Mouse (Mus musculus) CD4-positive, CD25-positive, alpha-beta regulatory T cell, adult 2 months (primary cell): ENCODE measurements around the gene Dtx4.

Experiments
- DNase-seq: peaks from one replicate; pipeline ENCODE4 v3.0.0-alpha.2; 2012; ENCODE audit warnings: low read depth, low spot score

Gene Dtx4

DNA sequence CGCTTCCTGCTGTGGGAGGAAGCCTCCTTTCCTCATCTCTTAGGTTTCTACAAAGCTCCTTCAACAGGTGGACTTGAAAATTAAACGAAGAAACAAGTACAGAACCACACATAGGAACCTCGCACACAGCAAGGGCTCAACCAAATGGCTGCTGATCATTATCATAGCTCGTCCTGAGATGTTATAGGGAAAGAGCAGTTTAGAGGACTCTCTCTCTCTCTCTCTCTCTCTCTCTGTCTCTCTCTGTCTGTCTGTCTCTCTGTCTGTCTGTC is 7.1 kb downstream of the Dtx4 start:
- DNase-seq: no peak

DNA sequence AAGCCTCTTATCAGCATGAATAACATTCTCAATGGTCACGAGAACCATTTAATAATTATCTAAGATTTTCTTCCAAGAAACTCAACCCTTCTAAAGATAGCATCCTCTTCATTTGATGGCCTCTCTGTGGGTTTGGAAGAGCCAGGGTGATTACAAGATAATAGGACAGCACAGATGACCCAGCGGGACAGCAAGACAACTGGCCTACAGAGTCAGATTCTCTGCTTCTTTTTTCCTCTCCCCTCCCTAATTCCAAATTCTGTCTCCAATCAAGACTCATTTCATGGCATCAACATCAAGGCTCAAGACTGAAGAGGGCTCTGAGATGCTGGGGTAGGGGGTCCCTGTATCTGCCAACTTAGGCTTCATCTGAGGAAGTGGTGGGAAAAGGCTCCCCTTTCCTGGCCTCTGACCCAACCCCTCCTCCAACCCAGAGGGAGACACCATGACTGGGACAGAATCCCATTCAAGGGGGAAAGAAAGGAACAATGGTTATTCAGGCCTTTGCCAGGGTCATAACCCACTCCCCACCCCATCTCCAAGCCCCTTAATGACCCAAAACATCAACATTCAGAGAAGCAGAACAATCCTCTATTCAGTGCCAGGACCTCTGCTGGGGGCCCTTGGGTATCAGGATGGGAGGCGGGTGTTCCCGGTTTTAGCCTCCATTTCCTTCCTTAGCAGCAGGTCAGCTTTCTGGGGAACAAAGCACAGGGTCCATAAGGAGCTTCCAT is 7.6 kb downstream of the Dtx4 start:
- no peak for DNase-seq

DNA sequence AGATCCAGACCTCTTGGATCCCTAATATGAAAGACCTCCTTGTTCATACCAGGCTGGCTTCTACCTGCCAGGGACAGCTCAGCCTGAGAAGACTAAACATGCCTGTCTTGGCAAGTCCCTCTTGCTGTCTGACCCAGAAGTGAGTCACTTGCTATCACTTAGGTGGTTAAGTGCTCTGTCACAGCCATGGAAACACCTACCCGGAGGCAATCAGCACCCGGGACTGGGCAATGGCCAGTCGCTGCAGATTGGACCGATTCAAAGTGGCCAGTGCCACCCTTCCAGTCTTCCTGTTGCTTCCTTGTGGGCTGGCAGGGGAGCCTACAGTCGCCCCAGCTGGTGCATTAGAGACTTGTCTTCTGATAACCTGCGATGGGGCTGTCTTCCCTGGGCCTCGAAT is 9.6 kb downstream of the Dtx4 start:
- no peak for DNase-seq

DNA sequence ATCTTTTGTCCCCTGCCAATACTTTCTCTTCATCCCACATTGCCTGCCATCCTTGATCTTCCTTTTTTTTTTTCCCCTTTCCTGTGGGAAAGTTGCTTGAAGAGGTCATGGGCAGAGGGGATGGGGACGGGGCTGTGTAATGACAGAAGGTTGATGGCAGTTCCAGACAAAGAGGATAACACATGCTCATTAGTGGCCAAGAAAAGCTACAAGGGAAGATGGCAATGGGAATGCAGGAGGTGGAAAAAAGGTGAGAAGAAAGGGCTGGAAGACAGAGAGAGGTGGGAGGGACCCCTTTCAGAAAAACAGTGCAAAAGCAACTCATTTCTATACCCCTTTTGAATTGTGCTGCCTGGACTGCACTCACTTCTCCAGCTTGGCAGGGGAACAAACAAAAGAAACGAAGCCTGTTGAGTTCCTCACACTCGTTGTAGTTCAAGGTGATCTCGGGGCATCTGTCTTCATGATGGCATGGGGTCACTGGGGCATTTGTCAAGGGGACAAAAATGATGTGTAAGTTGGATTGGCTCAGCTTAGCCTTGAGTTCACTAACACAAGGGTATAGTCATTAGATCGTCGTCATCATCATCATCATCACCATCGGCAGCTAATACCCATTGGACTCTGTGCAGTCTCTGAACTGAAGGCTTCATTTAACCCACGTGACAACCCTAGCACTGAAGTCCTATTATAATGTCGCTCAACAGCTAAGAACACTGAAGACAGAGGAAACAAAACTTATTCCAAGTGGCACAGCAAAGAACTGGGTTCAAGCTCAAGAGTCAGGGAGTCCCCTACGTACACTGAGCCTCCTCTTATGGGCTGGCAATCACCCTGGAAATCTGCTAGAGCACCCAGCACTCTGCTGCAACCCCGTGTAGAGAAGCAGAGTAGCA is 11.3 kb downstream of the Dtx4 start:
- DNase-seq: no peak

DNA sequence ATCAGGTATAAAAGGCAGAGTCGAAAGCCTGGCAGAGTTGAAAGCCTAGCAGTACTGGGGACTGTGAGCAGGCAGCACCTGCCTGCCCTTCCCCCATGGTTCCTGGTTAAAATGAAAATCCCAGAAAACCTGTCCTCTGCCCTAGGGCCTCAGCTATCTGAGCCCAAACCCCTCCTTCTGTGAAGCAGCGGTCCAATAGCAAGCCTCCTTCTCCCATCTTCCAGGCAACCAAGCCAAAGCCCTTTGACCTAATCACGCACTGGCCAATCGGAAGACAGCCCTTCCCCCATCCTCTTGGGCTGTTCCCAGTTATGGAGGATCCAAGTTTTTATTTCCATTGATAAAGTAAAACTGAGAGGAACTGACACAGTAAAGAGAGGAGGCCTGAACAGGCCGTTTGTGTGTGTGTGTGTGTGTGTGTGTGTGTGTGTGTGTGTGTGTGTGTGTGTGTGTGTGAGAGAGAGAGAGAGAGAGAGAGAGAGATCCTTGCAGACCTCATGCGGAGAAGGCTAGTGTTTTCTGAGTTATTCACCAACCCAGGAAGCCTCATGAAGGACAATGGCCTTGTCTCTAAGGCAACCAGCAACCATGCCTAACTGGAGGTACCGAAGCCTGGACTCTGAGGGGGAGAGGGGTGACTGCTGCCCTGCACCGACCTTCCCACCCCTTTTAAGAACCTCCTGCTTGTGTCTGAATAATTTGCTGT is 12.1 kb downstream of the Dtx4 start:
- DNase-seq: no peak

DNA sequence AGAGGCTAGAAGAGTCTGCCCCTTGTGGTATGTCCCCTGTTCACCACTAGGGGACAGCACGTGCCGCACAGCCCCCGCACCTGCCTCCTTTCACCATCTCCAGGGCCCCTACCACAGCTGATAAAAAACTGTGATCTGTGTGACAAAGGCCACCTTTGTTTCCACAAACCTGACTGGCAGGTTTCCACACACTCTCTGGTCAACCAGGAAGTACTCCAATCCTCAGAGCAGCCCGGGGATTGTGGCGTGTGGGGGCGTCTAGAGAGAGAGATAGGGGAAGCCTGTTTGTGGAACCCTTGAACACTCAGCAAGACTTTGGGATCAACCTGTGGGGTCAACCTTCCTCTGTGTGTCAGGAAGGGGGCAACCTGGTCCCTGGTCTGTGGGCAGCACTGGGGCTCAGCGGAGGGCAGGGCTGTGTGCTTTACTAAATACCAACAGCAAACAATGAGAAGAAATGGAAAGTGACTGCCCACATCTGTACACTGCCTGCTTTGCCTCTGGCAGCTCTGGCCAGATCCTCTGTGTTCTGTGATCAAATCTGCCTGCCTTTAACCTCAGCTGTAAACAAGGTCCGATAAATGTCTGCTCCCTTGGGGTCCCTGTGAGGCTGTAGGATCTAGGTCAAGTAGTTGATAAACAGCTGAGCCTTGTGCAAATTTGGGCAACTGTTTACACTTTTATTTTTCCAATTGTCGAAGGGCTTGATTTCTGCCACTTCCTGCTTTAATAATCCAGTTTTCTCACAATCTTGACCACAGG is 12.9 kb downstream of the Dtx4 start:
- peak; percentile 77 for DNase-seq

DNA sequence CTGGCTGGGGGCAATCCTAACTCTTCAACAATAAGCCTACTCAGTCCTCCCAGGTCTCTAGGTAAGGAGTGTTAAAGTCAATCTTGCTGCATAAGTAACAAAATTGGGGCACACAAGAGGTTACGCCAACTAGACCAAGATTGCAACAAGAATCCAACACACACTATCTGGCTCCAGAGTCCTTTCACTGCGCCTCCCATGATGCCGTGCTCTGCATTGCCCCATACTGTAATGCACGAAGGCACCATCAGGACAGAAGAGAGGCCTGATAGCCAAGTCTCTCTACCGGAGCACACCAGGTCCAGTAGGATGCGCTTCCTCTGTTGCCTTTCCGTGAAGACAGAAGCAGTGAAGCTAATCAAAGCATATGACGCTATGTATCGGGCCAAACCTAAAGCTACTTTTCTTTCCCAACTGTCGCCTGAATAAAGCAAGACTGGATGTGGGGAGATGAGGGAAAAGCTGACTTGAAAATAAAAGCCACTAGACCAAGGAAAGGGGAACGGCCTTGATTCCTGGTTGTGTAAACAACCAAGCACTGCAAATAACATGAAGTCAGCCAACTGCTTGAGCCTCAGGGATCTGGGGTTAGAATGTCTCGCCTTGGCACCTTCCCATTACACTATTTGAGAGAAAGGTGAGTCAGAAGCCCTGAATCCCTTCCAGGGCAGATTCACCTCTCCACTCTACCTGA is 13.6 kb downstream of the Dtx4 start:
- no peak for DNase-seq

DNA sequence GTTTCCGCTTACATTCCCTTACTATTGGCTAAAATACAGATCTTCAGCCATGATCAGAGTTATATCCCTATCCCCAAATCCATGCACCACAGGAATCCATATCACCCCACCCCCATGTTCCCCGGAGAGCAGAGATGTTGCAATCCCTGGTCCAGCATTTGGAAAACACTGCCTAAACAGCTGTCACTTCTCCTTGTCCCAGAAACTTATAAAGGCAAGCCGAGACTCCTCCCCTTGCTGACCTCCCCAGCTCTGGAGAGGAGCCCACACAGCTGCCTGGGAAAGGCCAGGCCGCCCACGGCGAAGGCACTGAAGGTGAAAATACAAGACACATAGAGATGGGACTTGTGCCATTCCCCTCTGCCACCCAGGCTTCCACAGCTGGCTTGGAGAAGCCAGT is 14.4 kb downstream of the Dtx4 start:
- no peak for DNase-seq

DNA sequence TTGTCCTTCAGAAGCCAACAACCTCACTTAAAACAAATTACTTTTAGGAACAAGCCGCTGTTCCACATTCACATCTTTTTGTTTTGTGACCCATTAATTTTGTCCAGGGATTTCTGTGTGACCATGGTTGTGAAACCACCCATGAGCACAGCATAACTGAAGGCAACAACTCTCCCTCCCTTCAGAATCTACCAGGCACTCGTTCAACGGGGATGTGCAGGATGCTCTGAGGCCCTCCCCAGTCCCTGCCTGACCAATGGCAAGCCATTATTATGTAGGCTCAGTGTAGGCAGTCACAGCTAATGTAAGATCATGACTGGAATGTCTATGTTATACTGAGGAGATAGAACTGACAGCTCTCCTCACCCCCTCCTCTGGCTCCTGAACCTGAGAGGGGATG is 15.6 kb downstream of the Dtx4 start:
- DNase-seq: no peak

DNA sequence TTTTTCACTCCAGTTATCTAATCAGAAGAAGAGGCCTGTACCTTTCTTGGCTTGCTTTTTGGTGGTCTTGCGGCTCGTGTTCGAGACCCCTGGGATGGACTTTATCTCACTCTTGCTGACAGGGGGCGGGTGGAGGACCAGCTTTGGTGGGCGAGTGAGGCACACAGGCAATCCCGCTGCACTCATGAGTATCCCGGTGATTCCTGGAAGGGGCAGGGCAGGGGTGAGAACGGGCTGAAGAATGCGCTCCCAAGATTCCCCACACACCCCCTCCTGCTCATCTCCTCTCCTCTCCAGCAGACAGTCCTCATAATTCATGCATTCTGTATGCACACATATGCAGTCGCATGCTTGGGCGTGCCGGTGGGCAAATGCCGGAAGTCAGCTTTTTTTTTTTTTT is 16.0 kb downstream of the Dtx4 start:
- DNase-seq: no peak

DNA sequence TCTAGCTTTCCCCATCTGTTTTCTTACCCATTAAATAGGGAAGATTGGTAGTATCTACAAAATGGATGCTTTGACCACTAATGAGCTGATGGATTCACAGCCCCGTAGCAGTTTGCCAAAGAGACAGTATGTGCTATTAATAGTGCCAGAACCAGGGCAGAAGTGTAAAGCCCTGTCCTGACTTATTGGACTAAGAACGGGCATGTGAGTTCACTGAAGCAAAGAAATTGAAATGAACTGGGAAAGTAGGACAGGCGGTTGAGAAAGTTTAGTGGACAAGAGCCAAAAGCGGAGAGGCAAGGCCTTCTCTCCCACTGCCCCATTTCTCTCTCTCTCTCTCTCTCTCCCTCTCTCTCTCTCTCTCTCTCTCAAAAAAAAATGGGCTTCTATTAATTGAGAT is 17.0 kb downstream of the Dtx4 start:
- no peak for DNase-seq

DNA sequence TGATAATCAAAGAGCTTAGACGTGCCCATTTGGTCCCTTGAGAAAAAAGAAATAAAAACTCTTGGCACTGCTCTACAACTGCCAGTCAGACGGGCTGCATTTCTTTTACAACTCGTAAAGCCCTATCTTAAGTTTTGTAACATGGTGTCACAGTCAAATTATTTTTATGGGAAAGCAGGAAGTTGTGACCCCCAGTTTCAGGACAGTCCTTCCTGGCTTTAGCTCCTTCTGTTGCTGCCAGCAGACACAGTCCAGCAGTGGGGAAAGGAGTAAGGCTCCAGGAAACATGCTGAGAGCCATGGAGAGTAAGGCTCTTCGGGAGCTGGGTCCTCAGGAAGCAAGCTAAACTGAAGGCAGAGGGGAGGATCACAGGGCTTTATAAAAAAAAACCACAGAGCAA is 17.5 kb downstream of the Dtx4 start:
- no peak for DNase-seq

DNA sequence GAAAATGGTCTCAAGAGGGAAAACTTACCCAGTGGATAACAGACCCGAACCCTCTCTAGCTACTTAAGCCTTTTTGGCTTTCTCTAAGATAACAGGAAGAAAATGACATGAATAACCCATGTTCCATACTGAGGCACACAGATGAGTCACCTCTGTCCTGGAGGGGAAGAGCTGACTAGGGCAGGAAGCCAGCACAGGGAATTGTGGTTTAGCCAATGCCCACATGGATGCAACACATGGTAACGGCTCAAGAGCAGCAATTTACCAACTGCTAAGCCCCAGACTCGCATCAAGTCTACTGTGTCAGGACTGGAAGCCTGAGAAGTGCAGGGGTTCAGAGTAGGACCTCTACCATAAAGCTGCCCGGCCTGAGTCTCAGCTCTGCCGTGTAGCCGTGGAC is 22.9 kb downstream of the Dtx4 start:
- peak; percentile 16 for DNase-seq

DNA sequence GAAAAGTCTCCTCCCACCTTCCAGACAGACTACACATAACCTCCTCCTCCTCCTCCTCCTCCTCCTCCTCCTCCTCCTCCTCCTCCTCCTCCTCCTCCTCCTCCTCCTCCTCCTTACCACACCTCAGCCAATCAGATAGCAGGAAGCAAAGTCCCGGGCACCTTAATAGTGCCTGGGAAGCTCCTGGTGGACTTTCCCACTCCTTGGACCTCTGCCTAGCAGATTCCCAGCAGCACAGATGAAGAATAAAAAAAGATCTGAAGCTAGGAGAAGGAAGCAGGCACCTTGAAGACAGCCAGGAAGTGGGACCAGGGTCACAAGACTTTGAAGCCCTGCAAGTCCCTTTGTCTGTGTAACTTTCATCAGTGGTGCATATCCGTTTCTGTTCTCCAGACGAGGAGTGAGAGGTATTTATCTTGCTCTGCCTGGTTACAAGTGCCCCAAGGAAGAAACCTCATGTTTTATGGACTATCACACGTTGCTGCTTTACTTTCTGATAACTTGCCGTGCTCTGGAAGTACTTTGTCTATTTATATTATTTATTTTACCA is 24.5 kb downstream of the Dtx4 start:
- peak; percentile 74 for DNase-seq

DNA sequence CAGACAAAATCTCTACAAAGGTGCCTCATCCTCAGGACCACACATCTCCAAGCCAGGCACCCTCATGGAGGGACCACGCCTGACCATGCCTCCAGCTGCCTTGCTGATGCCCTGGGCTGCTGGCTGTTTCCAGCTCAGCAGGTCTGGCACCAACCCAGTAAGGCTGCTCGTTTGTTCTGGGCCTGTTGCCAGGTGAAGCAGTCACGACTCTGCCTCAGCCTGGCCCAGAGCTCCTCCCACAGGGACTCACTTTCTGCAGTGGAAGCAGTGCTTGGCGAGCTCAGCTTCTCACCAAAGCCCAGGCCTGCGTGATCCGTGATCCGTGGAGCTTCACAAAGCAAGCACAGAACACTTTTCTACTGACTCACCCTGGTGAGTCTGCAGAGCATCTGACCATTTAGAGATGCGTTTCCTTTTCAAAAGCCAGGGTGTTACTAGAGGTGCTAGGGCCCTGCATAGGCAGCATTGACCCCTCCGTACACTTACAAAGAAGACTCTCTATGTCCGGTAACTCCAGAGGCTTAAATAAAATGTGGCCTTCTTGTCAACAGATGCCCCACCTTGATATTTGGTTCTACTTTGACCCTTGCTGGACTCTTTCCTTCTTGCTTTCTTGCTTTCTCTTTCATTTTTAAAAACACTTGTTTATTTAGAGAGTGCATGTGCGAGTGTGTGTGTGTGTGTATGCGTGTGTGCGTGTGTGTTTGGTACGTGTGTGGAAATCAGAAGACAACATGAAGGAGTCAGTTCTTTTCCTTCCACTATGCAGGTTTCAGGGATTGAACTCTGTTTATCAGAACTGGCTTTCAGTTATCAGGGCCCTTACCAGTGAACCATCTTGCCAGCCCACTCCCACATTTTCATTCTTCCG is 25.6 kb downstream of the Dtx4 start:
- peak; percentile 89 for DNase-seq

DNA sequence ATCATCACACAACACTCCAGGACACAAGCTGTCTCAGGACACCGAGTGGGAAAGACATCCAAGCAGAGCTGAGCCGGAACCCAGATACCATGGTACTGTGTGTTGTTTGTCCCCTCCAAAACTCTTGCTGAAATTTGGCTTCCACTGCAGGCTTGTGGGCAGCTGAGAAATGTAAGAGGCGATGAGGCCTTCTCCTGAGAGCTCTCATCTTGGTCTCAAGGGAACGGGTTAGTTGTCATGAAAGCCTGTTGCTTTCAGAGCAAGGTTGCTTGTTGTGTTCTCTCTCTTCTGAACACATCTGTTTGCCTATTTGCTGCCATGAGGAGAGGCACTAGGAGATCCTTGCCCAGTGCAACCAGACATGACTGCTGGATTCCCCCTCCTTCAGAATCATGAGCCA is 27.3 kb downstream of the Dtx4 start:
- DNase-seq: peak; percentile 14

DNA sequence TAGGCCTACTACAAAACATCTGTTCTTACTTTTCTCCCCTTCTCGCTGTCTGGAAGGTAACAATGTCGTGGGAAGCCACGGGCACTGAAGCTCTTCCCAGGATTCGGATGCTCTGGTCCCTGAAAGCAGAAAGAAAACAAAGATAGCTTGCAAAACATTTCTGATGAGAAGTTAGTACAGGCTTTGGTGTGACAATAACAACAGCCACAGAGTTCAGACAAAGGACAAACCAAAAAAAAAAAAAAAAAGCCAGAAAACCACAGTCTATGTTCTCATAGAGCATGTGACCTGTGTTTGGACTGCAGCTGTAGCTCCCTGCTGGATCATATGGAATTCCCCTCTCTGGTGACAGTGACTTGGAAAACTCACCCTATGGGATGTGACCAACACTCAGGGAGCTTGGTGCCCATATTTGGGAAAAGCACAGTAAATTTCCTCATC is 28.0 kb downstream of the Dtx4 start:
- peak; percentile 66 for DNase-seq

DNA sequence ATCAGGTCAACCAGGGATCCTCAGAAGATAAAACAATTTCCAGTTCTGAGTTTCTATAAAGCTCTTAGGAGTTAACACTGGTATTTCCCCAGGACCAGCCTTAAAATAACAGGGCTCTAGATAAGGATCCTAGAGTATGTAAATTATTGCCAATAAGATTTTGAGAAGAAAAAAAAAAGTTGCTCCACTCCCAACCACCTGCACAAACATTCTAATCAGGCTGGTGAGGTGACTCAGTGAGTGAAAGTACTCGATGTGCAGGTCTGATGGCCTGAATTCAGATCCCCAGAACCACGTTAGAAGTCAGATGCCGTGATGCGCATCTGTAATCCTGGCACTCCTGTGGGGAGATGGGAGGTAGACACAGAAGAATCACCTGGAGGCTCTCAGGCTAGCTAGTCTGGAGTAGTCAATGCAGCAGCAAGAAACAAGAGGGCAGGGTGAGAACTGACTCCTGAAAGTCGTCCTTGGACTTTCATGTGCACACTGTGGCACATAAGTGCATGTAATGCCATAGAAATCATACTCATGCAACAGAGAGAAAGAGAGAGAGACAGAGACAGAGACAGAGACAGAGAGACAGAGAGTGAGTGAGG is 28.8 kb downstream of the Dtx4 start:
- DNase-seq: peak; percentile 39

DNA sequence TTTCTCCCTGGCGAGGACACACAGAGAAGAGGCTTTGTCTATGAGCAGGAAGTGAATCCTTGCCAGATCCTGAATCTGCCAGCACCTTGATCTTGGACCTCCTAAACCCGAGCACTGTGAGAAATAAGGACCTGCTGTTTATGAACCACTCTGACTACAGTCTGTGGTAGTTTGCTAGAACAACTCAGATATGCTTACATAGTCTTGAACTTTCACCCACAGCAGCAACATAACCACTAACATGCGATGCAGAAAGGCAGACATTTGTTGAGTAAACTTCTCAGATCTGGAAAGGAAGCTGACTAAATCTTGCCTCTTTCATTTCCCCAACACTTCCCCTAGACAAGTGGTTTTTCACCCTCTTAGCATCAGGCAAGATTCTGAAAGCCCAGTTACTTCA is 29.4 kb downstream of the Dtx4 start:
- peak; percentile 67 for DNase-seq

DNA sequence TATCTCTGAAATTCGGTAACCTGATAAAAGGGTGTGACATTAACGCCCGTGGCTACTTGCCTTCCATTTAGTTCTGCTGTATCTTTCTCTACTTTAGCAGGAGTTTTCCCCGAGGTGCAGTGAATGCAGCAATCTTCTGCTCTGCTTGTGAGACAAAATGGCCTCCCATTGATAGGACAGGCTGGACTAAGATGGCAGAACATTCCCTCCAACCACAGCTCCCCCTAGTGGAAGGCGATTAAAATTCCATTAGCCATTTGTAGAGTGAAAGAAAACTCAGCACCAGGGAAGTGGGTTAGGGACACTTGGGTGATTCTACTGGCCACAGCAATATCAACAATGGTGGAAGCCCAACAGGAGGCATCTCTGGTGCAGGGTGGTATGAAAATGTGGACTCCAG is 33.8 kb downstream of the Dtx4 start:
- DNase-seq: peak; percentile 79
